Mouse (Mus musculus) retina, postnatal 1 day (tissue): Measurements from ENCODE around the gene Igdcc3.
"Not testable (repeated sequence)": the region's sequence is repeated elsewhere in the genome, so short reads cannot be mapped to it uniquely, and the experiment has no call there.

ENCODE experiments used
- DNase-seq: peaks from one replicate; pipeline ENCODE4 v3.0.0-alpha.2; 2012

Igdcc3 gene

GRCm38 (mm10) chr9:65208293-65209179 is 67.5 kb downstream of the Igdcc3 start:
- DNase-seq, result no peak

DNA sequence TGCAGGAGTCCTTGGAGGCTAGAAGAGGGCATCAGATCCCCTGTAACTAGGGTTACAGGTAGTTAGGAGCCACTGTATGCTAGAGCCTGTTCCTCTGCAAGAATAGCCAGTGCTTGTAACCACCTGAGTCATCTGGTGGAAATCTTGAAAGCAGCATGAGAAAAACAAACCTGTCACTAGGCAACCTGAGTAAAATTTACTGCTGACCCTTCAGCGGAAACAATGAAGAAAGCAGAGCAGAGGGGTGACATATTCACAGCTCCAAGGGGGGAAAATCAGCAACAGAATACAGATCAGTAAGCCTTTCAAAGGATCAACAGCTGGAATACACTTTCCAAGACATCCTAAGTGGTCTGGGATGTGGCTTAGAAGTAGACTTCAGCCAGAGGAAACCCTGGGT is 70.6 kb downstream of the Igdcc3 start:
- DNase-seq, result no peak

DNA sequence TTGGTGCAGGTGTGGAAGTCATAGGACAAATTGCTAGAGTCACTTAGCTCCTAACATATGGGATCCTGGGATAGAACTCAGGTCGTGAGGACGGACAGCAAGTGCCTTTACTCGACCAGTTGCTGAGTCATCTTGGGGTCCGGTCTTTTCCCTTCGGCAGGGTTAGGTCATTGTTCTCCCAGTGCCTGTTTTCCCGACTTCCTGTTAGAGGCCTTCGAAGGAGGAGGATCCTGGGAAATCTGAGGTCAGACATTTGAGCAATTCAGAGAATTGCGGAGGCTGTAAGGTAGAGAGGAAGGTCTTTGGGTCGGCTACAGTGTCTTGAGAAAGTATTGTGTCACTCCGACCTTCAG is 73.4 kb downstream of the Igdcc3 start:
- DNase-seq, result peak; percentile 69

- DNase-seq, result peak; percentile 91
Observed at GRCm38 (mm10) chr9:65214778-65215493, 73.9 kb downstream of the Igdcc3 start.

GRCm38 (mm10) chr9:65215494-65216126 is 74.6 kb downstream of the Igdcc3 start:
- no peak for DNase-seq

DNA sequence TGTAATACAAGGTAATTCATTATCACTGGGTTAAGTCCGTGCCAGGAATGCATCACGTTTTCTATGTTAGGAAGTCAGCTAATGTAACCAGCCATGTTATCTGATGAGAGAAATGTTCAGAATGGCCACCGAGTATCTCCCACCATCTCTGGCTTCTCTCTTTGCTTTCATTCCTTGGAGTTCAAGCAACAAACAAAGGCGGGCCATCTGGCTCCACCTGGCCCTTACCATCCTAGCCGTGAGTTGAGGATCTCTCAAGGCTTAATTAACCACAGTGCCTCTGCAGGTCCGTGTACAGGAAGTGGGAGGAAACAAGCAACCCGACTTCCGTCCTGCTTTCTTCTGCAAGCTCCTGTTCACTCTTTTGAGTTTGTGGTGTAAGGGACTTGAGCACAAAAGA is 76.0 kb downstream of the Igdcc3 start:
- no peak for DNase-seq

DNA sequence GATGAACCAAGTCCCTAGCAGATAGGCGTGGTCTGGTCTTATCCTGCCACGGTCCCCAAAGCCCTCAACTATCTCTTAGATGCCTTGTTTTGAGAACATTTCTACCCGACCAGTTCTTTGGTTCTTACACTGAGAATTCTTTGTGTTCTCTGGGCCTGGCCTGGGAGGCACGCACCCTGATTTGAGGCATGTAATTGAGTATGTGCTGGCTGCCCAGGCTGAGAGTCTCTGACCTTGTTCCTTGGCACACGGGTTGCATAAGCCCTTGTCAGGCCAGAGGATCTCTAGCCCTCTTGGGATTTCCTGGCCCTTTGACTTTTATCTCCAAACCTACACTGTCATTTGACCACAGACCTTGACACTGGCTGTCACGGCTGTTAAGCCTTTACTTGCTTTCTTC is 76.7 kb downstream of the Igdcc3 start:
- no peak for DNase-seq

GRCm38 (mm10) chr9:65218916-65219315 is 77.9 kb downstream of the Igdcc3 start:
- DNase-seq, result no peak

- not testable (repeated sequence) for DNase-seq
Observed at GRCm38 (mm10) chr9:65220398-65220797, 79.4 kb downstream of the Igdcc3 start.

DNA sequence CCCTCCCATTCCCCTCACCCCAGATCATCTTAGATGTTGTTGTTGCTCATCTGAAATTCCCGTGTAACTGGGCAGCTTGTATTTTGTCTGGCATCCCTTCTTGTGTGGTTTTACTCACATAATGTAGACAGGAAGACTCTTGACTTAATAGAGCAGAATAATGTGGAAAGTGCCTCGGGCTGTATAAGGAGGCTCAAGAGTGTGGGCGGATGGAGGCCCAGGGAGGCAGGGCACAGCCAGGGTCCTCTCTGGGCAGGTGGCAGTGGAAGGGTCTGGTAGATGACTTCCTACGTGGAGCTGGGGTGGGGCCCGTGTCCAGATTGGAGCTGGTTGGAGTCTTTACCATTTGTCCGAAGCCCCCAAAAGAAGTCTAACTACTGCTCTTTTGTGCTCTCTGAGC is 82.9 kb downstream of the Igdcc3 start:
- DNase-seq, result peak; percentile 62

GRCm38 (mm10) chr9:65225795-65226194 is 84.8 kb downstream of the Igdcc3 start:
- peak; percentile 76 for DNase-seq

- no peak for DNase-seq
Observed at GRCm38 (mm10) chr9:65230250-65230649, 89.3 kb downstream of the Igdcc3 start.

- peak; percentile 83 for DNase-seq
Observed at GRCm38 (mm10) chr9:65231284-65231683, 90.3 kb downstream of the Igdcc3 start.

DNA sequence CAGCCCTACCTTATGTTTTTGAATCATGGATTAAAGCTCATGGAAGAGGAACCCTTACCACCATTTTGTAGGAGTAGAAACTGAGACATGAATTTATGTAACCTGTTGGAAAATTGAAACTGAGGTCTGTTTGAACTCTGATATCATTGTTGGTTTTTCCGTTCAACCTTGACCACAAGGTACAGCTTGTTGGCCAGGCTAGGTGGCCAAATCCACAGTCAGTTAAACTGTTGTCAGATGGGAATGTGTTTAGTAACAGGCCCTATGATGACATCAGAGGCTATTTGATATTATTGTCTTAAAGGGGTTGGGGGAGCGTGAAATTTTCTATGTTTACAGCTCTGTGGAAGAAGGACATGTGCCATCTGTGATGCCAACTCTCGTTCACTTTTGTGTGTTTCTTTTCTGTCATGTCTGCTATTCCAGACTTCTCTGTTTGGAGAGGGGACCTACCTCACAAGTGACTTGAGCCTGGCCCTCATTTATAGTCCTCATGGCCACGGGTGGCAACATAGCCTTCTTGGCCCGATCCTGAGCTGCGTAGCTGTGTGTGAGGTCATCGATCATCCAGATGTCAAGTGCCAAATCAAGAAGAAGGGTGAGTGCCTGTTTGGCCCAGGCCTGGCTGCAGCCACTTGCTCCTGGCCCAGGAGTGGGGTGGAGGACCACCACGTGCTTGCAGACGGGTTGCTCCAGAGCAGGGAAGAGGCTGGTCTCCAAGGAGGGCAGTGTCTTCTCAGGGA is 92.4 kb downstream of the Igdcc3 start:
- DNase-seq, result no peak

DNA sequence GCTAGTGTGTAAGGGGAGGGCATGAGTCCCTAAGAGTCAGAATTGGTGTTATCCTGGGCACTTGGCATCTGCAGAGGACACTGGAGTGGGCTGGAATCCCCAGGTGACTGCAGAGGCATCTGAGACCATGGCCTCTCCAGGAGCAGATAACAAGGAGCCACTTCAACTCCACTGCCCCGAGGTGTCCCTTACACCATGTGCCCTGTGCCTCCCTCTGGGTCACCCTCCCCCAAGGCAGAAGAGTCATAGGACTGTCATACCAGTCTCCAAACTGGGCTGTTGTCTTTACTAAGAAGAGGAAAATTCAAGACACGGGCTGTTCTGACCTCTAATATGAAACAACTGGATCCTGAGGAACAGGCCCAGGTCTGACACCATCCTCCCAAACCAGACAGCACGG is 93.7 kb downstream of the Igdcc3 start:
- no peak for DNase-seq
